Mouse (Mus musculus) macrophage (primary cell): ENCODE data around the gene Zfp622. TPM values are rescaled to one million over a fixed set of nuclear protein-coding genes. Genes with fewer than 3 reads are reported as not detected.
"Not testable (repeated sequence)": the region's sequence is repeated elsewhere in the genome, so short reads cannot be mapped to it uniquely, and the experiment has no call there.

Experiments used
- H3K27ac ChIP-seq: fragments of 350-480 bp; formaldehyde crosslinking; 2 replicates; pipeline ENCODE4 v1.9.0; 2021
- H3K36me3 ChIP-seq: fragments of 350-480 bp; formaldehyde crosslinking; 2 replicates; pipeline ENCODE4 v1.9.0; 2021; ENCODE audit errors: inconsistent target
- H3K4me3 ChIP-seq: fragments of 350-480 bp; formaldehyde crosslinking; 2 replicates; pipeline ENCODE4 v1.9.0; 2021; ENCODE audit errors: inconsistent target
- H3K79me2 ChIP-seq: fragments of 350-480 bp; formaldehyde crosslinking; 2 replicates; pipeline ENCODE4 v1.9.0; 2021; ENCODE audit errors: inconsistent target
- WGBS: methylation state at CpG from one replicate; pipeline ENCODE4 v1.1.7; 2026; ENCODE audit warnings: inconsistent platforms; ENCODE audit not compliant: missing documents; 5-methylcytosine and 5-hydroxymethylcytosine counted together
- polyA plus RNA-seq: library from polyadenylated mRNA; stranded (reverse); fragments of 250-400 nt; gene quantifications from 3 replicates; pipeline ENCODE4 v1.2.4, GENCODE M21; 2018; ENCODE audit warnings: inconsistent platforms

Gene Zfp622
- polyA plus RNA-seq, 1 experiment from 2014 or later = 37.3 TPM

DNA sequence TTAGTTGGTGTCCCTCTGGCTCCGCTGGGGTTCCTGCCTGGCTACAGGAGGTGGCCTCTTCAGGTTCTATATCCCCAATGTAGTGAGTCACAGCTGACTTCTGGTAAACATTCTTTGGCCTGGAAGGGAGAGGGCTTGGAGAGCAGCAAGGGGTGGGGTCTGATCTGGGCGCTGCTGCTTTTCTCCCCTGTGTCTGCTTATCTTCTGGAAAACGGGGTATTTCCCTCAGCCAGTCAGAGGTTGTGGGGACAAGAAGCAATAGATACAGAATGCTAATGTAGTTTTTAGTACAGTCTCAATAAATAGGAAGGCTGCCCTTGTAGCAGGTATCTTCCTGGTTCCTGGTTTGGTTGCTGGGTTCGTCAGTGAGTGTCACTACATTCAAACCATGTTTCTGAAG is 33.1 kb upstream of the Zfp622 start:
- WGBS = 93% methylated on average over 4 of the region's 4 CpGs
- no peak overlapping the region for H3K4me3 ChIP-seq
- H3K36me3 ChIP-seq = no peaks in the 10 kb centered on the region
- no peak overlapping the region for H3K27ac ChIP-seq
- peaks cover 99% of the 10 kb centered on the region for H3K79me2 ChIP-seq

DNA sequence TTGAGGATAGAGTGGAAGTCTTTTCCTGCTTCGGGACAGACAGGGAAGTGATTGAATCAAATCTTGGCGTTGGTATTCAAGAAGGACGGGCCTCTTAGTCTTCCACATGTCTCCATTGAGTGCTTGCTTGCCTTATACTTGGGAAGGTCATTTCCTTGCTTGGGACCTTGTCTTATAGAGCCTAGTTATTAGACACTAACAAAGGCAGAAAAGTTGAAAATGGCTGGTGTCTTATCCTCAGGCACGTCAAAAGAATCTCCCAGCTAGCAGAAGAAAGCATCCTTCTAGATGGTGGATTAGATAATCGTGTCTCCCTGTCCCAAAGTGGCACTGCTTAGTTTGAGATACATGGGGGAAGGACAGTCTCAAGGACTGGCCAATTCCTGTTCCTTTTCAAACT is 28.2 kb upstream of the Zfp622 start:
- Histone ChIP-seq H3K27ac (no peak overlapping the region), H3K79me2 (peaks cover 86% of the 10 kb centered on the region), H3K36me3 (no peaks in the 10 kb centered on the region), H3K4me3 (no peak overlapping the region)
- WGBS = 98% methylated on average over 5 of the region's 5 CpGs

DNA sequence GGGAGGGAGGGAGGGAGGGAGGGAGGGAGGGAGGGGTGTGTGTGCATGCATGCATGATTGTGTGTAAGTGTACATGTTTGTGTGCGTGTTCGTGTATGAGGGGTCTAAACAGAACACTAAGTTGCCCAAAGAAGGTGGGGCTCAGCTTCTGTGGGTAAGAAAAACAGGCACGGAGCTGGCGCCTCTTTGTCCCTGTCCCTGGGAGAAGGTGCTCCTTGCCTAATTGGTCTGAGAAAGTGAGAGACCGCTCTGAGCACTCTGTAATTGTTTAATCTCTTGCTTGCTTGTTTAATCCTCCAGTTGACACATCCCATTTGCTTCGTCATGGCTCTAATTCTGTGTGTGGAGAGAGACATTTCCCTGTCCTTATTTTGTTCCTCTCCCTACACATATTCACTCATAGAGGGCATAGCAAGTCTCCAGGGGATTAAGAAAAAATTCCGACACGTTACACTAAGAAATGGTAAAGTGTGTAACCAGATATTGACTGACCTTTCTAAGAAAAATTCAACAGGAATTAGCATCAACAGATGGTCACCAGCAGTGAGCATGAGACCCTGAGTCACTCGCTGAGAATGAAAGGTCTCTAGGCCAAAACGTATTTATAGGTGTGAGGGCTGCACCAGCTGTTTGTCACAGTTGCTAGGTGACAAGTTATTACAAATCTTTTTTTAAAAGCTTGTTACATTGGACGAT is 27.6 kb upstream of the Zfp622 start:
- no peak overlapping the region for H3K27ac ChIP-seq
- 84% methylated on average over 11 of the region's 11 CpGs for WGBS
- H3K4me3 ChIP-seq = no peak overlapping the region
- no peaks in the 10 kb centered on the region for H3K36me3 ChIP-seq
- peaks cover 80% of the 10 kb centered on the region for H3K79me2 ChIP-seq

DNA sequence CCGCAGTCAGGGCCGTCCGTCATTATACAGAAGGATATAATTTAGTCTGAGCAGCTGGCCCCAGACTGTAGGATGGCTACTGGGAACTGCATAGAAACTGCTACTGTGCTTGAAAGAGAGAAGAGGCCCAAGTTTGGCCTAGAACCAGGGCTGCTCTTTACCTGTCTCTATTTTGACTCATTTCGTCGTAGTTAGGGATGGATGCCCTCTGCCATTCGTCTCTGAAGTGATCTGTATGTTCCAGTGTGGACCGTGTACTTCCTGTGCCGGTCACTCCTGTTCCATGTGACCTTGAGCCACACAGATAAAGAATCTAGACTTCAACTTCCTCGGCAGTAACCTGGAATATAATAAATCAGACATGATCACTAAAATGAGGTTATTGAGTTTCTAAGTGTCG is 26.5 kb upstream of the Zfp622 start:
- no peaks in the 10 kb centered on the region for H3K36me3 ChIP-seq
- no peak overlapping the region for H3K4me3 ChIP-seq
- WGBS = 89% methylated on average over 10 of the region's 10 CpGs
- peaks cover 77% of the 10 kb centered on the region for H3K79me2 ChIP-seq
- no peak overlapping the region for H3K27ac ChIP-seq

DNA sequence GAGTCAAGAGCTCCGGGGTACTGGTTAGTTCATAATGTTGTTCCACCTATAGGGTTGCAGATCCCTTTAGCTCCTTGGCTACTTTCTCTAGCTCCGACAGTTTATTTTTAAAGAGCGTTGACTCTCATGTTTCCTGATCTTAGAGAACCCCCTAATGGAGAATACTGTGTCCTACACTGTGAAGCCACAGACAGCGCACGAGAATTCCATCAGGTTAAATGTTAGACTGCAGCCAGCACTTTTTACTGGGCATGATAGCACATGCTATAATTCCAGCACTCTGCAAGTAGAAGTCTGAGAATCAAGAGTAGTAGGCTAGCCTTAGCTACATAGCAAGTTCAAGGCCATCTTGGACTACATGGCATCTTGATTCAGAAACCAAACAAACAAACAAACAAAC is 24.8 kb upstream of the Zfp622 start:
- WGBS = 61% methylated on average over 4 of the region's 5 CpGs
- Histone ChIP-seq H3K27ac (no peak overlapping the region), H3K4me3 (no peak overlapping the region), H3K36me3 (0 out of 2 replicates have a peak, but pooled peaks cover 2% of the 10 kb centered on the region), H3K79me2 (peaks cover 71% of the 10 kb centered on the region)

DNA sequence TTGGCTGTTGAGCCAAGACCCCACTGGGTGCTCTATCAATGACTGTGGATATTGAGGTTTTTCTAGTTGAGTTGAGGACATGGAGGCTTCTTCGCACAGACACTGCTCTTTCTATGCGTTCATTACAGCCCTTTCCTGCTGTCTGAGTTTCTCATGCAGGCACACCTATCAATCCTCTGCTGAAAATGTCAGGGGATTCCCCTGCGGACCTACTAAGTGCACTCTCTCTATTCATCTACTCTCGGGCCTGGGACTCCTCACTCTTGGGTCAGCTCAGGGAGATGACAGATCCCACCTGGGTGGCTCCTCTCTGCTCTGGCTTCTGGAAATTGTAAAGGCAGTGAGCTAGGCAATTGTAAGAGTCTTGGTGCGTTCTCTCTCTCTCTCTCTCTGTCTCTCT is 23.9 kb upstream of the Zfp622 start:
- H3K4me3 ChIP-seq = no peak overlapping the region
- H3K27ac ChIP-seq = no peak overlapping the region
- H3K36me3 ChIP-seq = 0 out of 2 replicates have a peak, but pooled peaks cover 4% of the 10 kb centered on the region
- peaks cover 62% of the 10 kb centered on the region for H3K79me2 ChIP-seq
- WGBS = 98% methylated on average over 5 of the region's 5 CpGs

DNA sequence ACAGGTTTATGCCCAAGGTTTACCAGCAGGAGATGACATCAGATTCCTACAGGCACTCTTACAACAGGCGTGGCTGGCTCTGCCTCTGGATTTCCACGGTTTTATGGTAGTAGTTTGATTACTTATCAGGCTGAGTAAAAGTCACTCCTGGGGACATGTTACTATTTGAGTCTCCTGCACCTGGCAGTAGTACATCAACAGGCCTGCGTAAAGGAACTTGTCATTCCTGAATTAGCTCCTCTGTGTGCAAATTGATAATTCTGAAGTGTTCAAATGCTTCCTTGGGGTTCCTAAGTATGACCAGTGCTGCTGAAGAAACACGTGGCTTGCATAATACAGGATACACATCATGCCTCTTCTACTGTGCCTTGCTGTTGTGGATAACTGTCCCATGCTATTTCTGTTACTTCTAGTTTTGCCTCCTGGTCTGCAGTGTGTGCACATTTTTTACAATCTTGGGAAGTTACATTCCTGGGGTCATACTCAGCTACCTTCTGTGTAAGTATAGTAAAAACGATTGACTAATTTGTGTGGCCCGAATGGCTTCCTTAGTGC is 17.9 kb upstream of the Zfp622 start:
- Histone ChIP-seq H3K4me3 (no peak overlapping the region), H3K27ac (peak overlapping the region; percentile 30), H3K79me2 (peaks cover 19% of the 10 kb centered on the region; the same call in 1 of the 2 replicates), H3K36me3 (peaks cover 7% of the 10 kb centered on the region; the same call in 1 of the 2 replicates)
- 53% methylated on average over 6 of the region's 6 CpGs for WGBS

DNA sequence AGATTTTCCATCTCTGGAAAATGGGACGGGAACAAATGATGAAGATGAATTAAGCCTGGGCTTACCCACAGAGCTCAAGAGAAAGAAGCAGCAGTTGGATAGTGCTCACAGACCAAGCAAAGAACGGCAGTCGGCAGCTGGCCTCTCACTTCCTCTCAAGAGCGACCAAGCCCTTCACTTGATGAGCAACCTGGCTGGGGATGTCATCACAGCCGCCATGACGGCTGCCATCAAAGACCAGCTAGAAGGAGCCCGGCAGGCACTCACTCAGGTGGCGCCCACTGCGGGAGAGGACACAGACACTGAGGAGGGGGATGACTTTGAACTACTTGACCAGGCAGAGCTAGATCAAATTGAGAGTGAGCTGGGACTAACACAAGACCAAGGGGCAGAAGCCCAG is 12.6 kb upstream of the Zfp622 start:
- no peak overlapping the region for H3K27ac ChIP-seq
- H3K4me3 ChIP-seq = no peak overlapping the region
- H3K79me2 ChIP-seq = no peaks in the 10 kb centered on the region
- 87% methylated on average over 9 of the region's 9 CpGs for WGBS
- peaks cover 10% of the 10 kb centered on the region; the same call in 1 of the 2 replicates for H3K36me3 ChIP-seq

DNA sequence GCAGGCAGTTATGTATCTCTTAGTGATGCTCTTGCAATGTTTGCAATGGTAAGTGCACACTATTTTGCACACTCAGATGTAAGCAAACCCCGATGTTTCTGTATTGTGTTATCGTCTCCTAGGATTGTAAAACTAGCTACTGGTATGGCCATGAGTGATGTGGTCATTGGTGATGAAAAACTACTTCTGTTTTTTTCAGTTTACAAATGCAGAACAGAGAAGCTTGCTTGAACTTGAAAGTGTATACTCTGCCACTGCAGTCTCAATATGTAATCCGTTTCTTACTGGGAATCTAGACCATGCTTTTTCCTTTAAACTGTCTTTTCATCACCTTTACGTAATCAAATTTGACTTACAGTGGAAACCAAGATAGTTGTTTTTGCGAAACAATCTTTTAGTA is 11.4 kb upstream of the Zfp622 start:
- no peak overlapping the region for H3K4me3 ChIP-seq
- no peaks in the 10 kb centered on the region for H3K79me2 ChIP-seq
- H3K36me3 ChIP-seq = peaks cover 10% of the 10 kb centered on the region; the same call in 1 of the 2 replicates
- no peak overlapping the region for H3K27ac ChIP-seq
- WGBS = 51% methylated on average over 5 of the region's 5 CpGs

DNA sequence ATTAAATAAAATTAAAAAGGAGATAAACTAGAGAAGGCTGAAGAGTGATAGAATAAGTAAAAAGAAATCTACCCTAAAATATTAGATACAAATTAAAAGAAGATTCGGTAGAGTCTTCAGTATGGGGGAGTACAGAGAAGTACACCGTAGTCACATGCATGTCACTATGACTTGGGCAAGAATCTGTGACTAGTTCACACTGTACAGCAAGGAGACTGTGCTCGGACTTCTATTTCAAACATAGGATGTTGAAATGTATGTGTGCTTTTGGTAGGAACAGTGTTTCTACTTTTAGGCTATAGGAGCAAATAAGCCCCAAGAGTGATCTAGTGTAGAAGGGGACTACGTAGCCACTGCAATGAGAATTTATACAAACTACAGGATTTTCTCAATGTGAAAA is 9.8 kb upstream of the Zfp622 start:
- WGBS = 94% methylated on average over 4 of the region's 4 CpGs
- no peak overlapping the region for H3K4me3 ChIP-seq
- no peaks in the 10 kb centered on the region for H3K79me2 ChIP-seq
- H3K27ac ChIP-seq = no peak overlapping the region
- peaks cover 10% of the 10 kb centered on the region; the same call in 1 of the 2 replicates for H3K36me3 ChIP-seq

DNA sequence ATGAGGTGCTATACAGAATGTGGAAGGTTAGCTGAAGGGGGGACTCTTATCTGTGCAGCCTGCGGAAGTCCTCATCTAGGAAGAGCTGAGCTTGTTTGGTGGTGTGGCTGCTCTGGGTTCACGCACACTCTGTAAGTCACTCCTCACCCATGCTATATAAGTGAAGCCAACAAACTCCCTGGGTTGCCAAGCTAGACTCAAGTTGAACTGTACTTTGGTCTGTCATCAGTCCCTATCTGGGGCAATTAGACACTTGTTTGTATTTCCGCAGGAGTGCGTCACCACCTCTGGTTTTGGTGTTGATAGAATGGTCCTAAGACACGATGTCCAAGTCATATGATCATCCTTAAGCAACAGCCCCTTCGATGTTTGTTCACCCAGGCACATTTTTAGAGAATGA is 8.4 kb upstream of the Zfp622 start:
- H3K27ac ChIP-seq = no peak overlapping the region
- peaks cover 10% of the 10 kb centered on the region; the same call in 1 of the 2 replicates for H3K36me3 ChIP-seq
- no peaks in the 10 kb centered on the region for H3K79me2 ChIP-seq
- 98% methylated on average over 6 of the region's 6 CpGs for WGBS
- no peak overlapping the region for H3K4me3 ChIP-seq

DNA sequence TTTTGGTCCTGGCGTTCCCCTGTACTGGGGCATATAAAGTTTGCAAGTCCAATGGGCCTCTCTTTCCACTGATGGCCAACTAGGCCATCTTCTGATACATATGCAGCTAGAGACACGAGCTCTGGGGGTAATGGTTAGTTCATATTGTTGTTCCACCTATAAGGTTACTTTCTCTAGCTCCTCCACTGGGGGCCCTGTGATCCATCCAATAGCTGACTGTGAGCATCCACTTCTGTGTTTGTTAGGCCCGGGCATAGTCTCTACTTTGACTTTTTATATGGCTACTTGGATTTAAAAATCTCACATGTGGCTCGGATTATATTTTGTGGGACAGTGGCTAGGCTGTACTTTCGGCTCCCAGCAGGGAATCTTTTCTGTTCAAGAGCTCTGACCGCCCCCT is 552 bp upstream of the Zfp622 start:
- Histone ChIP-seq H3K79me2 (peaks cover 39% of the 10 kb centered on the region), H3K27ac (peak overlapping the region; percentile 52), H3K4me3 (peak overlapping the region; percentile 69)
- WGBS = 16% methylated on average over 6 of the region's 6 CpGs
- not testable (repeated sequence) for H3K36me3 ChIP-seq

DNA sequence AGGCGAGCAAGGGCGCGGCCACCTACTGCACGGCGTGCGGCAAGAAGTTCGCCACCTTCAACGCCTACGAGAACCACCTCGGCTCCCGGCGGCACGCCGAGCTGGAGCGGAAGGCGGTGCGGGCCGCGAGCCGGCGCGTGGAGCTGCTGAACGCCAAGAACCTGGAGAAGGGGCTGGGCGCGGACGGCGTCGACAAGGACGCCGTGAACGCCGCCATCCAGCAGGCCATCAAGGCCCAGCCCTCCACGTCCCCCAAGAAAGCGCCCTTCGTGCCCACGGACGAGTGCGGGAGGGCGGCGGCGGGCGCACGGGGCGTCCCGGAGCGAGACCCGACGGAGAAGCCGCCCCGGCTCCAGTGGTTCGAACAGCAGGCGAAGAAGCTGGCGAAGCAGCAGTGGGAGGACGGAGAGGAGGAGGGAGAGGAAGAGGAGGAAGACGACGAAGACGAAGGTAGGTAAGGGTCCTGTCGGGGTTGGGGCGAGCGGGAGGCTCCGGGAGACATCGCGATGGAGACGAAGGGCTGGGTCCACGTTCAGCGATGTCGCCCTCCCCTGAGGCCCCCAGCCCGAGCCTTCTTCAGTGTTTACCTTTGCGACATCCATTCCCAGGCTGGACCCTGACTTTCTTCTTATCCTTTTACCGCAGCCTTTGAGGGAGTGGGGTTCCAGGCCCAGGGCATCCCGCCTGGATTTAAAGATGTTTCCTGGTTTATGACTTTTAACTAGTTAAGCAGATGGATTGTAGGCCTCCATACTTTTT is 747 bp downstream of the Zfp622 start:
- Histone ChIP-seq H3K27ac (peak overlapping the region; percentile 55), H3K36me3 (peaks cover 17% of the 10 kb centered on the region), H3K4me3 (peak overlapping the region; percentile 97), H3K79me2 (peaks cover 52% of the 10 kb centered on the region)
- WGBS = under 1% methylated on average over 53 of the region's 71 CpGs

DNA sequence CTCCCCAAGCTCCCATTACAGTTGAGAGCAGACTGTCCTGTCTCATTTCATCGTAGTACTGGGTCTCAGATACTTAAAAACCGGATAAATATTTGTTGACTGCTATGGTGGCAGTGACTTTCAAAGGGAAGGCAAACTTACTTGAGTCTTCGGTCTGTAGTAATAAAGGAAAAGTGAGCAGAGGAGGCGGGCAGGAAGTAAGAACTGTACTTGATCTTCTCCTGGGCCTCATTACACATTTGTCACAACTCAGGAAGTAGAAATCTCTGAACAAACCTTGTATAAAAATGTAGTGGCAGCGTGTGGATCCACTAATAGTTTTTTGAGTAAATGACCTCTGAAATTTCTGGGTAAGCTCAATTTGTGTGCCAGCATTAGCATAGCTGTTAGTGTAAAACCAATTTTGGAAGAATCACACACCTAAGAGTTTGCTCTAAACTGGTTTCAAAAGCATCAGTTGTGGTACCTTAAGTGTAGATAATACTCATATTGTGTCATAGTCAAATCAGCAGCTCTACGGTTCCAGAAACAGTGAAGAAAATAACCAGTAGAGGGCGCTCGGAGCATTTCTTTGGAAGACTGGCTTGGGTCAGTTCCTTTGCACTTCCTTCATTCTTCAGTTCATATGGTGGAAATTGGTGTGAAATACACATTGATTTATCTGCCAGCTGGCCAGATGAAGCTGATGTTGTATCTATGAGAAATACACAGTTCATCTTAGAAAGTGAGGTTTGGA is 9.0 kb downstream of the Zfp622 start:
- H3K36me3 ChIP-seq = peaks cover 83% of the 10 kb centered on the region
- no peak overlapping the region for H3K4me3 ChIP-seq
- H3K27ac ChIP-seq = no peak overlapping the region
- WGBS = 66% methylated on average over 8 of the region's 8 CpGs
- H3K79me2 ChIP-seq = peaks cover 78% of the 10 kb centered on the region
